Mouse (Mus musculus): ENCODE measurements at regions not wholly inside any gene's neighbourhood (a gene's known extent, or its start where the extent isn't known, plus 50 kb on each side); places are given as distances from the start of the nearest gene placed in this dataset.

DNA sequence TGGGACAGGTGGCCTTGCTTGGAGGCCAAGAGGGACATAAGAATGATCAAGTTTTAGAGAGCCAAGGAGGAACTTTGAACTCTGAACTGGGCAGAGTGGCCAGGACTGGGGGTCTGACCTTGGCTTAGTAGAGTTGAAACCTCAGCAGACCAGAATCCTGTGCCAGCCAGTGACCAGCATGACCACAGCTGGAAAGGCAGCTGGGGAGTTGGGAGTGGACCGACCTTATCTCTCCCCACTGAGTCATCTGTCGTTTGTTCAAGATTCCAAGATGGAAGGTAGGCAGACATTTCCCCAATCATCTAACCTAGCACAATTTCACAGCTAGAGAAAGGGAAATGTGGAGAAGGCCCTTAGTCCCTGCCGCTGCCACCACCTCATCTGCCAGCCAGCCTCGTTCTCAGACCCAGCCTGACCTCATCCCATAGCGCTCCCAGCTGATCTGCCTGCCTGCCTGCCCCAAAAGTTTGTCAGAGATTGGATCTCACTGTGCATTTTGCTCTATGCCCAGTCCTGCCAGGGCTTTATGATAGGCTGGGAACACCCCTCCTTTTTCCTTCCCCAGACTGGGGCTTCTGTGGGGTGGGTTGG, 53.1 kb upstream of the Btrc start:
- H3K4me3 ChIP-seq (ENCODE audit: low read depth, low read length), result peak overlapping the region; percentile 28; the same call in 1 of the 2 replicates
- H3K27me3 ChIP-seq (ENCODE audit: control insufficient read depth, insufficient read depth, low read length, poor library complexity, severe bottlenecking), result no peaks in the 10 kb centered on the region
- H3K27ac ChIP-seq (ENCODE audit: insufficient read depth, low read length), result no peak overlapping the region
- TF ChIP-seq EP300 (IDR thresholded peaks at IDR 0.05; ENCODE audit: insufficient read depth, low read depth, low read length), result no peak
- no peak overlapping the region for H3K9ac ChIP-seq (ENCODE audit: low read depth, poor library complexity, severe bottlenecking)
- no peaks in the 10 kb centered on the region for H3K9me3 ChIP-seq (replicated peaks; ENCODE audit: control insufficient read depth, insufficient read depth, low read length, poor library complexity, severe bottlenecking)
- no peaks in the 10 kb centered on the region for H3K36me3 ChIP-seq (ENCODE audit: control insufficient read depth, insufficient read depth, low read length, poor library complexity, severe bottlenecking)
- peaks cover 3% of the 10 kb centered on the region for H3K4me1 ChIP-seq (ENCODE audit: control insufficient read depth, insufficient read depth, low read length)

DNA sequence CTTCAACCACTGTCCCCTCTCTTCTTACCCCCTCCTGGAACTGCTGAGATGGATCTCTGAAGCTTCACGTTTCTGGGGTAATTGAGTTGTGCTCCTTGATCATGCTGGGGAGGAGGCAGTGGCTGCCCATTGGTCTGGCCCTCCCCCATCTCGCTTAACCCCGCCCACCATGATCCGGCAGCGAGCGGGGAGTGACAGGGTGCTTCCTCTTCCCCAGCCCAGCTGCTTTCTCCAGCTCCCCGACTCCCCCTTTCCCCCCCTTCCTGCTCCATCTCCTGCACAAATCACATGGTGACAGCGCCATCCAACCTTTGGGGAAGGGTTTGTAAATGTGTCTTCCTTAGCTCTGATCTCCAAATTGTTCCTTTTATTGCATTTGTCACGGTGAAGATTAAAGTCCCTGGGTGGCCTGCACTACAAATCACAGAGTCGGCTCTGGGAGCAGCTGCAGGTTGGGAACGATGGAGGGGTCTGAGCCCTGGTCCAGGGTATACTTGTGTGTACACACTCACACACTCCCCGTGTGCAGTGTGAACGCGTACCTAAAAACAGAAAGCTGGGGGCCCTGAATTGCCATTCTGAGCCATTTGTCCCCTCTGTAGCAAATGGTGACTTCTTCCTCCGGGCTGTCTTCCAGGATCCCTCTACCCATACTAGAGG, 52.5 kb upstream of the Btrc start:
- Histone ChIP-seq H3K4me3 (ENCODE audit: low read depth, low read length) (peak overlapping the region; percentile 28; the same call in 1 of the 2 replicates), H3K9me3 (replicated peaks; ENCODE audit: control insufficient read depth, insufficient read depth, low read length, poor library complexity, severe bottlenecking) (no peaks in the 10 kb centered on the region), H3K27me3 (ENCODE audit: control insufficient read depth, insufficient read depth, low read length, poor library complexity, severe bottlenecking) (no peaks in the 10 kb centered on the region), H3K4me1 (ENCODE audit: control insufficient read depth, insufficient read depth, low read length) (peaks cover 3% of the 10 kb centered on the region), H3K27ac (ENCODE audit: insufficient read depth, low read length) (no peak overlapping the region), H3K36me3 (ENCODE audit: control insufficient read depth, insufficient read depth, low read length, poor library complexity, severe bottlenecking) (no peaks in the 10 kb centered on the region), H3K9ac (ENCODE audit: low read depth, poor library complexity, severe bottlenecking) (no peak overlapping the region)
- TF ChIP-seq EP300 (IDR thresholded peaks at IDR 0.05; ENCODE audit: insufficient read depth, low read depth, low read length), result no peak
- no peak for TF ChIP-seq POLR2A (IDR thresholded peaks at IDR 0.05; ENCODE audit: insufficient read depth, low read length)

DNA sequence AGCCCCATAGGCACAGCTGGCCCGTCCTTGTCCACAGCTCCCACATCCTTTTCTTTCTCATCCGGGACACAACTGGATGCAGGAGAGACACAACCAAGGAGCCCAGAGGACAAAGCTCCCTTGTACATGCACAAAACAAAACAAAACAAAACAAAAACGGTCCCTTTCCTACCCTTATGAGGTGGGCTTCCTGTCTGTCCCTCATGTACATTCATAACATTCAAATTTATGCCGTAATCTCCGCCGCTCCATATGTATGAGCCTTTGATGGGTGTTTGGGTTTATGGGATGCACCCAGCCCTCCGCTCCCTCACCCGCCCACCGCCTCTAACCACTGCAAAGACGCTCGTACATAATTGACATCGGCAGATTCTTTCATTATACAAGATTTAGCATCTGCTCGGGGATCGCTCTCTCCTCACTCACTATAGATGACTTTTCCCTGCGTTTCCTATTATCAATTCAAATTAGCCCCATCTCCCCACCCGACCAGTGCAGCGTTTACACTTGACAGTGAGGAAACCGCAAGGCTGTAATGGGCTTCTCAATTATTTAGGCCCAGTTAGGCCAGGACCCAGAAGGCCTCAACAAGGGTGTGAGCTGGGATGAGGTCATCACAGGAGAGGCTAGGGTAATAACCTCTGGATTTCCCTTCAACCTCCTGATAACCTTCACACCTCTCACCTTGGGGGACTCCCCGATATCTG, 51.5 kb upstream of the Btrc start:
- Histone ChIP-seq H3K36me3 (ENCODE audit: control insufficient read depth, insufficient read depth, low read length, poor library complexity, severe bottlenecking) (no peaks in the 10 kb centered on the region), H3K27me3 (ENCODE audit: control insufficient read depth, insufficient read depth, low read length, poor library complexity, severe bottlenecking) (no peaks in the 10 kb centered on the region), H3K9ac (ENCODE audit: low read depth, poor library complexity, severe bottlenecking) (no peak overlapping the region), H3K4me3 (ENCODE audit: low read depth, low read length) (no peak overlapping the region), H3K4me1 (ENCODE audit: control insufficient read depth, insufficient read depth, low read length) (peaks cover 3% of the 10 kb centered on the region), H3K27ac (ENCODE audit: insufficient read depth, low read length) (no peak overlapping the region), H3K9me3 (replicated peaks; ENCODE audit: control insufficient read depth, insufficient read depth, low read length, poor library complexity, severe bottlenecking) (no peaks in the 10 kb centered on the region)
- no peak for TF ChIP-seq POLR2A (IDR thresholded peaks at IDR 0.05; ENCODE audit: insufficient read depth, low read length)
- TF ChIP-seq EP300 (IDR thresholded peaks at IDR 0.05; ENCODE audit: insufficient read depth, low read depth, low read length), result no peak
- no peak for TF ChIP-seq CTCF (IDR thresholded peaks at IDR 0.05; ENCODE audit: low read depth, low read length)

DNA sequence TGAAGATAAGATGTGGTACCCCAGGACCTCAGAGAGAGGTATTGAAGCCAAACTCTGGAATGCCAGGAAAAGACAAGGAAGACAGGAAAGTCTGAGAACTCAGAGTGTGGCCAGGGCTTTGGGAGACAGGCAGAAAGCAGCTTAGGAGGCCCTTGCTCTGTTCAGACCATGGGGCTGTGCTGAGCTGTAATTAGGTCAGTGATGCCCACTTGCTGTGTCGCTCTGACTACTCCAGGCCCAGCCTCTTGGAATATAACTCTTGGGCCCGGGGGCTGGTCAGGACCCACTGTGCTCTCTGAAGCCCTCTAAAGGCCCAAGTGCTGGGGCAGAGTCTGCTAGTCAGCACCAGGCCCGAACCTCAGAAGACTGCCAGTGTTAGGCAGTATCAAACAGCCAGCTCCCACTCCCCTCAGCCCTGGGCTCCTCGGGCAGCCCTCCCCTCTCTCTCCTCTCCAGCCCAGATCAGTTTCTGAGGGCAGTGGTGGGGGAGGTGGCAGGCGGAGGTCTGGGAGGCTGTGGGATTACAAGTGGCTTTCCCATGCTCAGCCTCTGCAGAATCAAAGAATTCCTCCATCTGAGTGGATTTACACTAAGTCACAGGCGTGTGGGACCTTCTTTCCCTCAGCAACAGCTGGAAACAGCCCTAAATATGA, 50.7 kb upstream of the Btrc start:
- peaks cover 3% of the 10 kb centered on the region for H3K4me1 ChIP-seq (ENCODE audit: control insufficient read depth, insufficient read depth, low read length)
- H3K9ac ChIP-seq (ENCODE audit: low read depth, poor library complexity, severe bottlenecking), result no peak overlapping the region
- no peak for TF ChIP-seq CTCF (IDR thresholded peaks at IDR 0.05; ENCODE audit: low read depth, low read length)
- H3K27me3 ChIP-seq (ENCODE audit: control insufficient read depth, insufficient read depth, low read length, poor library complexity, severe bottlenecking), result no peaks in the 10 kb centered on the region
- H3K4me3 ChIP-seq (ENCODE audit: low read depth, low read length), result no peak overlapping the region
- H3K9me3 ChIP-seq (replicated peaks; ENCODE audit: control insufficient read depth, insufficient read depth, low read length, poor library complexity, severe bottlenecking), result no peaks in the 10 kb centered on the region
- H3K27ac ChIP-seq (ENCODE audit: insufficient read depth, low read length), result no peak overlapping the region
- H3K36me3 ChIP-seq (ENCODE audit: control insufficient read depth, insufficient read depth, low read length, poor library complexity, severe bottlenecking), result no peaks in the 10 kb centered on the region

Data from ES-Bruce4 (cell line).